Mouse (Mus musculus) gastrocnemius, adult 8-10 months (tissue): ENCODE data around the gene Gss. TPM values are rescaled to one million over a fixed set of nuclear protein-coding genes. Genes with fewer than 3 reads are reported as not detected.

Experiments used
- DNase-seq, 2 experiments: peaks; one replicate each; pipeline ENCODE4 v3.0.0; 2022; ENCODE audit warnings: low spot score in 2 of 2
- total RNA-seq, 4 experiments: library from RNA; stranded (reverse); gene quantifications; 2 replicates each; pipeline ENCODE4 v1.2.4; 2022

The Gss gene
- total RNA-seq: 1 to 10 TPM; 5.2 to 6.2 (median 5.6) TPM

DNA sequence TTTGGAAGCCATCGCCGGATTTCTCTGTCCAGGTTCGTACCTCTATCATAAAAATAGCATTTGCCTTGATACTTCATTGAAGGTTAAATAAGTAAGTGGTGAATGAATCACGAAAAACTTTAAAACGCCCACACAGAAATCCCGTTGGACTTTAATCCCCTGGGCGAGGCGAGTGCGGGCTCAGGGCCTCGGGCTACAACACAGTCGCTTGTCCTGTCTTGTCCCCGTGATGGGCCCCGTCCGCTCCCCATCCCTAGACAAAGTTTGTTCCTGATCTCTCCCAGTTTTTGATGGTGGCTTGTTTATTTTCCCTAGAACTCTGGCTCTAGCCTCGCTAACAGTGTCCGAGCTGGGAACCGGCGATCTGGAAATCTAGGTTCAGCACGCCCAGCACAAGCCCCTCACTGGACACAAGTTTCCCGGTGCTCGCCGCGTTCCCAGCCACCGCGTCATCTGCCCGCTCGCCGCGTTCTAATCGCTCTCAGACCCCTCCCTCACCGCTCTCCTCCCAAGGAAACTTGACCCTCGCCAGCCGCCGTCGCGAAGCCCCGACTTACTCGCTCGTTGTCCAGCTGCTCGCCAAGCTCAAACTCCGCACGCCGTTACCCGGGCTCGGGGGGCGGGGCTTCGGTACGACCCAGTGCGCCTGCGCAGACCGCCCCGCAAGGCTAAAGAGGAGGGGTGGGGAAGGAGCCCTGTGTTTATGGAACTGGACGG is at the start of gene Gss:
Gss (minus strand) TSS at position 674 of the 717 bp plus-strand sequence.
- DNase-seq: peak; percentile 99

DNA sequence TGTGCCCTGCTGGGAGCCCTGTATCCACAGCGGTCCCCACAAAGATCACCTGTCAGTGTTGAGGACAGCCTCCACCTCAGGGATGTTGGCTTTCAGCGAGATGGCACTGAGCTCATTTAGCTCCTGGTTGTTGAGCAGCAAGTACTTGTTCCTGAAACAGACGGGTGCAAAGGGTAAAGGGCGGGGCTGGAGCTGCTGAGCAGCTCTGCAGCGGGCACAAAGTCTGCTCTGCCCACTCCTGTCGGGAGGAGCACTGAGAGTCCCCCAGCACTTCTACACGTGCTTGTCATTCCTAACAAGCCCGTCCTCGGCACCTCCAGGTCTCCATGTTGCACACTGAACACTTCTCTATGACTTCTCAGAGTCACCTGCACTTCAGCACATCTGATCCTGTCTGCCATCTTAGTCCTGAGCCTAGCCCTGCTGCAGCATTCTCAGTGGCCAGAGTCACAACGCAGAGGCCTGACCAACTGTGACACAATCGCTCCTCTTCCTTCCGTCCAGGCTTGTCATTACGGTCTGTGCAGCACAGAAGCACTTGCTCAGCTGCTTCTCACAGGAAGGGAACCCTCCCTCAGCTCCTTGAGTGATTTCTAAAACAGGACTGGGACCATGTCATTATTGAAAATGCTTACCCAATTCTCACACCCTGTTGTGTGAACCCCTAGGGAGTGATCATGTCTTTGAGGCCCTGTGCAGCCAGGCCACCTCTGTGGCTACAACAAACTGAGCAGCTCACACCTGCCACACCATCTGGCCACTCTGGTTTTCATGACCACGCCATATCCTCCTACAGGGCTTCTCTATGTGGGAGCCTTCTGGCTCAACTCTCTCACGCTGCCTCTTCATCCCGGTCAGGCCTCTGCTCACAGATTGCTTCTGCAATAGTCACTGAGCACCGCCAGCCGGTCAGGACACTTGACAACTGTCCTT is 49.2 kb upstream of the Gss start:
- DNase-seq: no peak

DNA sequence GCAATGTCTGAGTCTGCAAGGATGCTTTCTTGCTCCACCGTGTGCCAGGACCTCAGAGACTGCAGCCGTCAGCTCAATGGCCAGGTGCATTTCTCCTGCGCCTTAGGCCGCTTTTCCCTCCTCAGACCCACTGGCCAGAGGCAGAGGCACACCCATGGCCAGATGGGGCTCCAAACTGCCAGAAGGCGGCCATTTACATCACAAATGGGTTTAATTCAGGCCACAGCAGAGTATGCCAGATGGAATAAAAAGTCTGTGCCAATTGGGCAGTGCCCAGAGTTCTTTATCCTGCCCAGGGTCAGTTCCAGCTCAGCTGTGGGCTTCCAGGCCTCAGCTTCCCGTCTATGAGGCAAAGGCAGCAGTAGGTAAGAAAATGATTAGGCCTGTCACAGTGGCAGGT is 48.0 kb upstream of the Gss start:
- no peak for DNase-seq

DNA sequence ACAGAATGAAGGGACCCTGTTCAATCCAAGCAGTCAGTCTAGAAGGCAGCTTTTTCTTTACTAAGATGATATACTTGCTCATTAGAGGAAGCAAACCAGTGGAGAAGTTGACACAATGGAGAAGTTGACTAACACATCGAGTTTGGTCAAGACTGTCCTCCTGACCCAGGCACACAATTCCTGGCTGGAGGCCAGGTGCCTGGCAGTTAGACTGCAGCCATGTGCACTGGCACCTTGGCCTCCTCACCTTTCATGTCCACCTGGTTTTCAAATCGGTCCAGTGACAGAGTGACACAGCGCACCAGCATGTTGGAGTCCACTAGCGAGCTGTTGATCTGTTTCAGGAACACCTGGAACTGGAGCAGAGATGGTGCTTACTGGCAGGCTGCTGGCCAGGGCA is 44.8 kb upstream of the Gss start:
- no peak for DNase-seq

DNA sequence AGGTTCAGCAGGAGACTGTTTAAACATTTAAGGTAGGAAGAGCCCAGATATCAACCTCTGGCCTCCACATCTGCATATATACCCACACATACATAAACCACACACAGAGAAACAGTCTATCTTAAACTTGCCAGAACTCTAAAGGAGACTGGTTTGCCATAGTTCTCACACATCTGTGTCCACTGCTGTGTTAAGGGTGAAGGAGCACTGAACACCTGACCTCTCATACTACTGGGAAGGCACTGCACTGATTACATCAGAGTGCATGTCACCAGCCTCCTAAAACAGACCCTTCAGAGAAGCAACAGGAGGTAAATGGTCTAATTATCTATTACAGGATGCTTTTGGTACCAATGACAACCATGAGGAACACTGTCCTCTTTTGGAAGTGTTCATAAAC is 44.3 kb upstream of the Gss start:
- no peak for DNase-seq

DNA sequence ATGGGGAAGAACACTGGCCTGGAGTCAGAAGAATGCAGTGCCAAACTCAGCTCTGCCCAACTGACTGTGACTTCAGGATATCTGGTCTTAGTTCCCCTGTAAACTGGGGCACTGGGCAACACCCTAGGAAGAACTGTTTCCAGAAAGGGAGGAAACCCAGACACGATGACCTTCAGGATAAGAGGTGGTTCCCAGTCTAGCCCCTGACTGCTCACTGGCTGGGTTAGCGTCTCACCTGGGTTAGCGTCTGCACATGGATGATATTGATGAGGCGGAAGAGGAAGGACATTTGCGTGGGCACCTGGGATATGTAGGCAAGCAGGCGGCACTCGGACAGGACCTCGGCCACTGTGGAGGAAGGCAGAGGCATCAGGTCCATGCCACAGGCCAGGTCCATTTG is 43.4 kb upstream of the Gss start:
- no peak for DNase-seq

DNA sequence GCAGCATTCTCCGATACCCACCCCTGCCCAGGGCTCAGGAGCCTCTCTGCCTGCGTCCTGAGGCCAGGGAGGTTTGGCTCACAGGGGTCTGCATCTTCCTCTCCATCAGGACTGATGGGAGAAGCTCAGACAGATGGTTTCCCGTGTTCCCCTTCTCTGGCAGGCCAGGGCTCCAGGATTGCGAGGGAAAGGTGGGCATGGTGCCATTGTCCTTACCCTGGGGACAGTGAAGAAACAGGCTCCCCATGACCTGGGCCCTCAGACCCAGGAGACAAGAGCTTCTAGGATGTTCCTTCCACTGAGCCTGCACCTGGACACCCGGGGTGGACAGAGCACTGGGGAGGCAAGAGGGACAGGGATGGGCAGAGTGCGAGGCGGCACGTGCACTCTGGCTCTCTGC is 42.0 kb upstream of the Gss start:
- DNase-seq: no peak

DNA sequence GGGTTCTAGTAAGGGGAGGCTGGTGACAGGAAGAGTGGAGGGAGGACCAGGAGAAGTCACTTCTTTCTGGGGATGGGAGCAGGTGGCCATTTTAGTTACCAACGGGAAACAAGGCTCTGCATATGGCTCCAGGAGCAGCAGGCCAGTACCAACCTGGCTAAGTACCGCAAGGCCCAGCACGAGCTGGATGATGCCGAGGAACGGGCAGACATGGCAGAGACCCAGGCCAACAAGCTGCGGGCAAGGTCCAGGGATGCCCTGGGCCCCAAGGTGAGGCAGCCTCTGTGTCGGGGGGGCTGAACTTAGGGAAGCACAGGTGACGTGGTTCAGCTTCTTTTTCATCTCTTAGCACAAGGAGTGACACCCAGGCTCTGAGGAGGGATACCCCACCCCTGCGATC is 41.1 kb upstream of the Gss start:
- DNase-seq: no peak

DNA sequence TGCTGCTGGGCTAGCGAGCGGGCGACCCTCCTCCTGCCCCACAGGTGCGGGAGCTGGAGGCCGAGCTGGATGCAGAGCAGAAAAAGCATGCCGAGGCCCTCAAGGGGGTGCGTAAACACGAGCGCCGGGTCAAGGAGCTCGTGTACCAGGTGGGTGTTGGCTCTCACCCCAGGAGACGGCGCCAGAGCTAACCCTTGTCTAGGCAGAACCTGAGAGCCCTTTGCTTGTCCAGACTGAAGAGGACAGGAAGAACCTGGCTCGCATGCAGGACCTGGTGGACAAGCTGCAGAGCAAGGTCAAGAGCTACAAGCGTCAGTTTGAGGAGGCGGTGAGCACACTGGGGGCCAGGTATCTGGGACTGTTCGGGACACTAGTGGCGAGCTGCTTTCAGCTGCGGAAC is 40.5 kb upstream of the Gss start:
- no peak for DNase-seq

DNA sequence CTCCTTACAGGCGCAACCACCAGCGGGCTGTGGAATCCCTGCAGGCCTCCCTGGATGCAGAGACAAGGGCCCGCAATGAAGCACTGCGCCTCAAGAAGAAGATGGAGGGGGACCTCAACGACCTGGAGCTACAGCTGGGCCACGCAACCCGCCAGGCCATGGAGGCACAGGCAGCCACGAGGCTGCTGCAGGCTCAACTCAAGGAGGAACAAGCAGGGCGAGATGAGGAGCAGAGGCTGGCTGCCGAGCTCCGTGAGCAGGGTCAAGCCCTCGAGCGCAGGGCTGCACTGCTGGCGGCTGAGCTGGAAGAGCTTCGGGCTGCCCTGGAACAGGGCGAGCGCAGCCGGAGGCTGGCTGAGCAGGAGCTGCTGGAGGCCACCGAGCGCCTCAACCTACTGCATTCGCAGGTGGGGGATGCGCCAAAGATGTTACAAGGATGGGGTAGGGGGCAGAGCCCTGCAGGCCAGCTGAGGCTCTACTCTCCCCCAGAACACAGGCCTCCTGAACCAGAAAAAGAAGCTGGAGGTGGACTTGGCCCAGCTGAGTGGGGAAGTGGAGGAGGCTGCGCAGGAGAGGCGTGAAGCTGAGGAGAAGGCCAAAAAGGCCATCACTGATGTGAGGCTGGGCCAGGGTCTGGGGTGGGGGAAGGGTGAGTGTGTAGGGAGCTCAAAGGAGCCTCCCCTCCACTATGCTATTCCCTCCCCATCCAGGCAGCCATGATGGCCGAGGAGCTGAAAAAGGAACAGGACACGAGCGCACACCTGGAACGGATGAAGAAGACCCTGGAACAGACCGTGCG is 39.7 kb upstream of the Gss start:
- no peak for DNase-seq

DNA sequence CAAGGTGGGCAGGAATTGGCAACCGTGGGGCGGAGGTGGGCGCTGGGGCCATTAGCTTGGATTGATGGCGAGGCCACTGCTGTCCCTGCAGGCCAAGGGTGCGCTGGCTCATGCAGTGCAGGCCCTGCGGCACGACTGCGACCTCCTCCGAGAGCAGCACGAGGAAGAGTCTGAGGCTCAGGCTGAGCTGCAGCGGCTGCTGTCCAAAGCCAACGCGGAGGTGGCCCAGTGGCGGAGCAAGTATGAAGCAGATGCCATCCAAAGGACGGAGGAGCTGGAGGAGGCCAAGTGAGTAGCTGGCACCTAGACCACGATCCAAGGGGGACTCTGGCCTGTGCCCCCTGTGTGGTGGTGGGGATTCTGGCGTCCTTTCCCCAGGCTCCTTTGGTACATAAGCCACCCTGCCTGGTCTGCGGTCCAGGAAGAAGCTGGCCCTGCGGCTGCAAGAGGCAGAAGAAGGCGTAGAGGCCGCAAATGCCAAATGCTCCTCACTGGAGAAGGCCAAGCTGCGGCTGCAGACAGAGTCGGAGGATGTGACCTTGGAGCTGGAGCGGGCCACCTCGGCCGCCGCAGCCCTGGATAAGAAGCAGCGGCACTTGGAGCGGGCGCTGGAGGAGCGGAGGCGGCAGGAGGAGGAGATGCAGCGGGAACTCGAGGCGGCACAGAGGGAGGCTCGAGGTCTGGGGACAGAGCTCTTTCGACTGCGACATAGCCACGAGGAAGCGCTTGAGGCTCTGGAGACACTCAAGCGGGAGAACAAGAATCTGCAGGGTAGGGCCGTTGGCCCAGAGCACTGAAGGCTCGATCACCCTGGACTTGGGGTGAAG is 38.2 kb upstream of the Gss start:
- no peak for DNase-seq

DNA sequence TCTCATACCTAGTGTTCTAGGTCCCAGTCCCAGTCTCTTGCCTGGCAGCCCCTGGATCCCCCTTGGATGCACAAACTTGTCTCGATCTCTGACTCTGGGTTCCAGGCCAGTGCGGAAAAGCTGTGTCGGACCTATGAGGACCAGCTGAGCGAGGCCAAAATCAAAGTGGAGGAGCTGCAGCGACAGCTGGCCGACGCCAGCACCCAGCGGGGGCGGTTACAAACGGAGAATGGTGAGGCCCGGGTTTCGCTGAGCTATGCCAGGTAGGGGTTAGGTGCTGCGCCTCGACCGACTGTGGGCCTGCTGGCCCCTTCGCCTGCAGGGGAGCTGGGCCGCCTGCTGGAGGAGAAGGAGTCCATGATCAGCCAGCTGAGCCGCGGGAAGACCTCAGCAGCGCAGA is 37.5 kb upstream of the Gss start:
- no peak for DNase-seq

DNA sequence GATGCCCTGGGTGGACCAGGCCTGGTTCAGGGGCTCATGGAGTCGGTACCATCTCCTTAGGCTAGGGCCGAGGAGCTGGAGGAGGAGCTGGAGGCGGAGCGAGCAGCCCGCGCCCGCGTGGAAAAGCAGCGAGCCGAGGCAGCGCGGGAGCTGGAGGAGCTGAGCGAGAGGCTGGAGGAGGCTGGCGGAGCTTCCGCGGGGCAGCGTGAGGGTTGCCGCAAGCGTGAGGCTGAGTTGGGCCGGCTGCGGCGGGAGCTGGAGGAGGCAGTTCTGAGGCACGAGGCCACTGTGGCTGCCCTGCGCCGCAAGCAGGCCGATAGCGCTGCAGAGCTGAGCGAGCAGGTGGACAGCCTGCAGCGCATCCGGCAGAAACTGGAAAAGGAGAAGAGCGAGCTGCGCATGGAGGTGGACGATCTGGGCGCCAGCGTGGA is 36.6 kb upstream of the Gss start:
- DNase-seq: no peak

DNA sequence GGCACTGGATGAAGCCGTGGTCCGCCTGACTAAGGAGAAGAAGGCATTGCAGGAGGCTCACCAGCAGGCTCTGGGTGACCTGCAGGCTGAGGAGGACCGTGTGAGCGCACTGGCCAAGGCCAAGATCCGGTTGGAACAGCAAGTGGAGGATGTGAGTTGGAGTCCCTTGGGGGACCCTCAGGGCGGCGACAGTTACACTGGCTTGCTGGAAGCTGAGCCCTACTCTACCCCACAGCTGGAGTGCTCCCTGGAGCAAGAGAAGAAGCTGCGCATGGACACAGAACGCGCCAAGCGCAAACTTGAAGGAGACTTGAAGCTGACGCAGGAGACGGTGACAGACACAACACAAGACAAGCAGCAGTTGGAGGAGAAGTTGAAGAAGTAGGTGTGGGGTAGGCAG is 35.9 kb upstream of the Gss start:
- DNase-seq: no peak

DNA sequence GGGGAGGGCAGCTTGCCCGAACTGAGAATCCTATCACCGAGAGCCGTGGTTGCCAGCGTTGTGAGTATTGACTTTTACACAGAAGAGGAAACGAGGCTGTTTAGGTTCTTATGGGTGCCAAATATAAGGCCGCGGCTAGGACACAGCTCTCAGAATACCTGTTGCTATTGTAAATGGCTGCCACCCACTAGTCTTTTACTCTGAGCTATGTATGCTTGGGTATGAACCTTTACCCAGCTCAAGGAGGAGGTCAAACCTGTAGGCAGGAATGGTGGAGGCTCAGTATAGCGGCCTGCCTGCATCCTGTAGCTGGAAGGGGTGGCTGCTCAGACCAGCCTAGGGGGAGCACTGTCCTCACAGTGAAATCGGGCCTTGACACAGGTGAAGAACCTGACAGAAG is 35.5 kb upstream of the Gss start:
- no peak for DNase-seq

DNA sequence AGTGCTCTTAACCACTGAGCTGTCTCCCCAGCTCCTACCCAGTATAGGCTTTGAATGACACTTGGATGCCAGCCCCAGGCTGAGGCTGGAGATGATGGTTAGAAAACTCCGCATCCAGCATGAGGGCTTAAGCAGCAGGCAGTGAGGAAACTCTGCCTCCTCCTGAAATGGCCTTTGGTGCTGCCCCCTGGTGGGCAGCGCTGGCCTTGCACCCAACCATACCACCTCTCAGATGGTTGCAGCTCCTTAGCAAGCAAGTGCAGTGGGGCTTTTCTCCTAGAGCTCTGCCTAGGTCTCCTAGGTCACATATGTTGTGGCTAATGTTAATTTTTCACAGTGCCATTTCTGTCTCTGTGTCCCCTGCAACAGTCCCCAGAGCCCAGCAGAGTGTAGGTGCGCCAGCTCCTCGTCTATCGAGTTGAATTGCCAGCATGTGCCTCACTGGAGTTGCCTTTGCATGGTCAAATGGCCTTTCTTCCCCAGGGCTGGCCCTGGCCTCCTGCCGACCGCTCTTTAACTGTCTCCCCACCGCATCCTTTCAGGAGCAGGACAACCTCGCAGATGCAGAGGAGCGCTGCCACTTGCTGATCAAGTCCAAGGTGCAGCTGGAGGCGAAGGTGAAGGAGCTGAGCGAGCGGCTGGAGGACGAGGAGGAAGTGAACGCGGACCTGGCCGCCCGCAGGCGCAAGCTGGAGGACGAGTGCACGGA is 34.6 kb upstream of the Gss start:
- peak; percentile 45 to 48 for DNase-seq

DNA sequence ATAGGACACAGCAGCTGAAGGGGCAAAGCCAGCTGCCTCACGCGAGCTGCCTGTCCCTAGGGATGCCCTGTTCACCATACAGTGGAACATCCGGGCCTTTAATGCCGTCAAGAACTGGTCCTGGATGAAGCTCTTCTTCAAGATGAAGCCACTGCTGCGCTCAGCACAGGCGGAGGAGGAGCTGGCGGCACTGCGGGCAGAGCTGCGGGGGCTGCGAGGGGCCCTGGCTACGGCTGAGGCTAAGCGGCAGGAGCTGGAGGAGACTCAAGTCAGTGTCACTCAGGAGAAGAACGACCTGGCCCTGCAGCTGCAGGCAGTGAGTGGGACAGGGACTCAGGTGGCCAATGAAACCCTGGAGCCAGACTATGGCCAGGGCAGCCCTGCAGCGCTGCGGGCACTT is 33.7 kb upstream of the Gss start:
- no peak for DNase-seq

DNA sequence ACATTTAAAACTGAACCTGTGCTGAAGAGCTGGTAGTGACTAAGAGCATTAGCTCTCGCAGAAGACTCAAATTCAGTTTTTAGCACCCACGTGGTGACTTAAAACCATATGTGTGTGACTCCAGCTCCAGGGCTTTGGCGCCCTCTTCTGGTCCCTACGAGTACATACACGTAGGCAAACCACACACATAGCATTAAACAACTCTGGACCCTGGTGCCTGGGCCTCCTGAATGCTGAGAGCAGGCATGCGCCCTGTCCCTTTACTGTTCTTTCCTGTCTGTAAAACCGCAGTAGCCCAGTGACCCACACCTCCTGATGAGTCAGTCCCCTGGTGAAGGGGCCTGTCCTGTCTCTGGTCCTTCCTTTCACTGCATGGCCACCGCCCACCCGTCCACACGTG is 32.1 kb upstream of the Gss start:
- DNase-seq: no peak

DNA sequence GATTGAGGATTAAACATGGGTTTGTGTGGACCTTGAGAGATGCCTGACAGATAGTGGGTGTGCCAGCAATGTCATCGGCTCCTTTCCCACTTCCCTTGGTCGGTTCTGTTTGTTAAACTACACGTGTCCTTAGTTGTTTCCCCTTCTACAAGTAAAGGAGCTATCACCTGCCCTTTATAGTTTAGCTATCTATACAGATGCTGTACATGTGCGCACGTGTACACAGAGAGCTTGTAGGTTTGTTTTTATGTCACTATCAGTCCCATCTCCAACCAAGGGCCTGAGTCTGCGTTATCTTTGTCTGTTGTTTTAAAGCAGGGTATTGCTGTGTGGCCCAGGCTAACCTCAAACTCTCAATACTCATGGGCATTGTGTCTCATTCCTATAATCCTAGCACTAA is 31.4 kb upstream of the Gss start:
- DNase-seq: no peak

DNA sequence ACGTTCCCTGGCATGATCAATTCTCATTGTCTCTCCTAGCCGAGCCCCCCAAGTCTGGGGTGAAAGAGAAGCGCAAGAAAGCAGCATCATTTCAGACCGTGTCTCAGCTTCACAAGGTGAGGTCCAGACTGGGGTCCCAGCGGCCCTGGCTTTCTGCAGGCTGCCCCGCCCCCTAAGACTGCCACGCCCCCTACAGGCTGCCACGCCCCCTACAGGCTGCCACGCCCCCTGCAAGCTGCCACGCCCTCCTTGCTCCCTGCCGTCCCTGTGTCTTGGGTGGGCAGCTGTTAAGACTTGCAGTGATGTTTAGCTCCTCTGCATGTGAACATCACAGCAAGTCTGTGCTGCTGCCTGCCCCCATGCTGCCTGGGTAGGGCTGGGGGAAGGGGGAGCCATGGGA is 30.0 kb upstream of the Gss start:
- DNase-seq: no peak
